ENCODE assay signal across 8 mouse cellular contexts in the genomic region with DNA sequence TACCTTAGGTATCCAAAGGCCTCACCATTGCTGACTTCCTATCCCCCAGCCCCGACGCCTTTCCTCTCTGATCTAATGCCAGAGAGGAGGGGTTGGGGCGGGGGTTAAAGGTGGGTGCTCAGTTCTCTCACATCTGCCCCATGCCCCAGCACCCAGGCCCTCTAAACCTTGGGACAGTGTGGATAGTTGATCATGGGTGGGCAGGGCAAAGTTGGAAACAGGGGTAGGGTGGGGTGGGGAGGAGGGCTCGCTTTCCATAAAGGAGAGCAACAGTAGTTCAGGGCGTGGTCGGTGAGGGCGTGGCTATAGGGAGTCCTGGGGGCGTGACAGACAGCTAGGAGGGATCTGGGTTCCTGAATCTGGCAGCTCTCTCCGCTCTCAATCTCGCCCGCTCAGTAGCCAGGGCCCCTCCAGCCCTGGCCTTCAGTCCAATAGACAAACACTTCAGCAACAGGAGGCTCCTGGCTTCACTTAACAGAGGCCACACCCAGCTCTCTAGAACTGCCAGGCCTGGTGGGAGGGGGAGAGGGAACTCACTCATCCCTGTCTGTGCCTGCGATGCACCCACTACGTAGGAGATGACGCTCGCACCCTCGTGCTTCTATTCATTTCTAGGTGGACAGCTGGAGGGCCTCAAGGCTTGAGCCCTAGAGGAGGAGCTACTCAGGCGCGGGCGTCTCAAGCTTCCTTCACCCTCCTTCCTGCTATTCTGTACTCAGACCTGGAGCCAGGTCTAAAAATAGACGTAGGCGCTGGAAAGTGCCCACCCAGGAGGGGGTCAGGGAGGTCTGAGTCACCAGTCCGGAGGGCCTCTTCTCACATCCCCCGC. TPM values are rescaled to one million over a fixed set of nuclear protein-coding genes. Genes with fewer than 3 reads are reported as not detected.
DNase-seq lines count a peak whose midpoint lies in the region; ATAC-seq and TF ChIP-seq lines count a peak whose summit lies in the region.

No protein-coding gene starts in this region.

- WGBS in heart, embryonic 14.5 days, result 3% methylated on average over 23 of the region's 23 CpGs
- WGBS in kidney, postnatal 0 days, result 4% methylated on average over 23 of the region's 23 CpGs

- no peak for TF ChIP-seq CTCF in embryonic fibroblast, embryonic 13.5 days (IDR thresholded peaks at IDR 0.05; ENCODE audit: borderline replicate concordance, insufficient read depth, low read length)
- TF ChIP-seq CTCF in kidney, postnatal 0 days (IDR thresholded peaks at IDR 0.05; ENCODE audit: low read depth), result 0 out of 2 replicates have a peak, but pooled peaks have one; percentile 0

- peaks cover 11% of the 10 kb centered on the region for H3K4me1 ChIP-seq in embryonic fibroblast, embryonic 13.5 days (ENCODE audit: control insufficient read depth, insufficient read depth, low read length)
- H3K4me1 ChIP-seq in heart, embryonic 14.5 days (ENCODE audit: control insufficient read depth in 2 of 2, insufficient read depth in 2 of 2, low read length in 2 of 2), result peaks cover 18% of the 10 kb centered on the region in 2 experiments
- peaks cover 6% of the 10 kb centered on the region for H3K4me1 ChIP-seq in kidney, postnatal 0 days (replicated peaks; ENCODE audit: insufficient read depth, low read length)

- H3K27ac ChIP-seq in embryonic fibroblast, embryonic 13.5 days (ENCODE audit: insufficient read depth, low read length), result peak overlapping the region; percentile 71
- peak overlapping the region; percentile 68 to 71 for H3K27ac ChIP-seq in heart, embryonic 14.5 days (replicated peaks in 1 of 2; ENCODE audit: control insufficient read depth in 1 of 2, insufficient read depth in 1 of 2, low read depth in 2 of 2, low read length in 2 of 2)
- H3K27ac ChIP-seq in kidney, postnatal 0 days, result peak overlapping the region; percentile 70

- no peaks in the 10 kb centered on the region for H3K36me3 ChIP-seq in heart, embryonic 14.5 days (ENCODE audit: control insufficient read depth, insufficient read depth, low read length)
- no peaks in the 10 kb centered on the region for H3K36me3 ChIP-seq in kidney, postnatal 0 days (ENCODE audit: insufficient read depth, low read length)
- no peaks in the 10 kb centered on the region for H3K36me3 ChIP-seq in splenic B cell, adult 2 months (ENCODE audit: control insufficient read depth, insufficient read depth, low read length, poor library complexity, severe bottlenecking)

- H3K9me3 ChIP-seq in heart, embryonic 14.5 days (ENCODE audit: control insufficient read depth, low read length), result no peaks in the 10 kb centered on the region
- H3K9me3 ChIP-seq in kidney, postnatal 0 days (replicated peaks; ENCODE audit: low read length), result no peaks in the 10 kb centered on the region

- H3K4me2 ChIP-seq in heart, embryonic 14.5 days (ENCODE audit: low read length), result peak overlapping the region; percentile 57
- H3K4me2 ChIP-seq in kidney, postnatal 0 days (ENCODE audit: low read length), result peak overlapping the region; percentile 43

- peak; percentile 38 to 79 for DNase-seq in urinary bladder, adult 18-20 months (ENCODE audit: low spot score in 2 of 2)
- no peak for DNase-seq in urinary bladder, postnatal 10 days (ENCODE audit: low spot score)
- peak; percentile 95 for DNase-seq in kidney, postnatal 0 days (ENCODE audit: low spot score)
- DNase-seq in lung, postnatal 14 days, result peak; percentile 72
- DNase-seq in splenic B cell, adult 2 months (ENCODE audit: low read depth, low spot score), result peak; percentile 22

- H3K9ac ChIP-seq in heart, embryonic 14.5 days (ENCODE audit: low read length), result no peak overlapping the region
- H3K9ac ChIP-seq in kidney, postnatal 0 days (ENCODE audit: low read depth, low read length), result no peak overlapping the region

- no peak overlapping the region for H3K4me3 ChIP-seq in embryonic fibroblast, embryonic 13.5 days (ENCODE audit: insufficient read depth, low read length)
- H3K4me3 ChIP-seq in heart, embryonic 14.5 days (ENCODE audit: control insufficient read depth in 1 of 2, insufficient read depth in 1 of 2, low read depth in 1 of 2, low read length in 2 of 2), result peak overlapping the region; percentile 8 to 9; a peak in 2 of 4 replicates
- H3K4me3 ChIP-seq in kidney, postnatal 0 days (replicated peaks; ENCODE audit: low read depth, low read length), result no peak overlapping the region

- H3K27me3 ChIP-seq in heart, embryonic 14.5 days (ENCODE audit: control insufficient read depth, insufficient read depth, low read length), result peaks cover 18% of the 10 kb centered on the region
- no peaks in the 10 kb centered on the region for H3K27me3 ChIP-seq in kidney, postnatal 0 days (ENCODE audit: insufficient read depth, low read length)
- peaks cover 2% of the 10 kb centered on the region; the same call in 1 of the 2 replicates for H3K27me3 ChIP-seq in splenic B cell, adult 2 months (ENCODE audit: control insufficient read depth, insufficient read depth, low read length, poor library complexity, severe bottlenecking)

- TF ChIP-seq POLR2A in embryonic fibroblast, embryonic 13.5 days (IDR thresholded peaks at IDR 0.05; ENCODE audit: low read depth, low read length), result peak; percentile 41; the same call in 1 of the 2 replicates

- ATAC-seq in heart, embryonic 14.5 days (ENCODE audit: insufficient number of reproducible peaks, insufficient read depth, low FRiP score, low read depth), result peak; percentile 83
- peak; percentile 92 for ATAC-seq in kidney, postnatal 0 days (replicated peaks; ENCODE audit: low FRiP score, low read depth)
- ATAC-seq in granulocyte monocyte progenitor cell, adult 5-6 weeks (replicated peaks; ENCODE audit: poor library complexity, severe bottlenecking), result no peak; the same call in 1 of the 2 replicates

RNA-seq across cellular contexts. Expression of a gene that starts 10.9 kb away (rescaled TPM):
- 133 and 156 TPM in 2 replicates for polyA plus RNA-seq in embryonic fibroblast, embryonic 13.5 days (2011; ENCODE audit: insufficient read length, low read depth, missing spikeins)
- 27.9 and 37.1 TPM in 2 replicates for polyA plus RNA-seq in heart, embryonic 14.5 days (2014; fragmentation: Nextera tagmentation; extraction: Ambion mirVana)
- 38.6 TPM in 2 replicates for polyA plus RNA-seq in kidney, postnatal 0 days (2015; fragmentation: Nextera tagmentation; extraction: Ambion mirVana)
- total RNA-seq in granulocyte monocyte progenitor cell, adult 5-6 weeks (2014; fragmentation: Nextera tagmentation), result 0.21 TPM in 1 of 2 replicates, not detected in the other
- total RNA-seq in granulocyte monocyte progenitor cell, adult 5-6 weeks (2017), result 0.52 and 1.9 TPM in 2 replicates

RNA-seq across cellular contexts. Expression of a gene that starts 52.1 kb away (rescaled TPM):
- 2.0 and 3.7 TPM in 2 replicates for polyA plus RNA-seq in embryonic fibroblast, embryonic 13.5 days (2011; ENCODE audit: insufficient read length, low read depth, missing spikeins)
- 1.7 and 2.6 TPM in 2 replicates for polyA plus RNA-seq in heart, embryonic 14.5 days (2014; fragmentation: Nextera tagmentation; extraction: Ambion mirVana)
- 0.78 and 1.8 TPM in 2 replicates for polyA plus RNA-seq in kidney, postnatal 0 days (2015; fragmentation: Nextera tagmentation; extraction: Ambion mirVana)
- not detected in 2 replicates for total RNA-seq in granulocyte monocyte progenitor cell, adult 5-6 weeks (2014; fragmentation: Nextera tagmentation)
- 0.13 TPM in 1 of 2 replicates, not detected in the other for total RNA-seq in granulocyte monocyte progenitor cell, adult 5-6 weeks (2017)

Comparison
In these comparisons a context has a peak if more than half of its experiments do, and no peak if none do; other contexts are left out.
1. H3K4me3 ChIP-seq: peak in heart, embryonic 14.5 days (2 of 2); none in embryonic fibroblast, embryonic 13.5 days (single experiment) and kidney, postnatal 0 days (single experiment).
2. Peak in every context shown above with its lines, with median percentiles within 50 percentile points of each other: H3K27ac ChIP-seq.